Mouse (Mus musculus) c-Kit-negative CD71-positive TER-119-positive erythroid progenitor cells, embryonic 14.5 days (primary cell): Measurements from ENCODE around the gene Gm4871.
"Not testable (repeated sequence)": the region's sequence is repeated elsewhere in the genome, so short reads cannot be mapped to it uniquely, and the experiment has no call there.

Experiments used
- DNase-seq: peaks from one replicate; pipeline ENCODE4 v3.0.0-alpha.2; 2013; ENCODE audit warnings: low read depth, low spot score

The Gm4871 gene

GRCm38 (mm10) chr5:145032391-145032790 lies at the start of gene Gm4871:
Gene Gm4871, minus strand, starts transcription at chr5:145032754.
- DNase-seq: not testable (repeated sequence)

- DNase-seq: no peak
These were observed 49.5 kb upstream of the Gm4871 start for GRCm38 (mm10) chr5:145081866-145082613.

GRCm38 (mm10) chr5:145075081-145075480 lies 42.5 kb upstream of the Gm4871 start:
- DNase-seq: no peak

GRCm38 (mm10) chr5:145071342-145071741 lies 38.8 kb upstream of the Gm4871 start:
- no peak for DNase-seq

GRCm38 (mm10) chr5:145069707-145070106 lies 37.2 kb upstream of the Gm4871 start:
- peak; percentile 45 for DNase-seq

- DNase-seq: no peak
These were observed 36.3 kb upstream of the Gm4871 start for GRCm38 (mm10) chr5:145068863-145069262.

- DNase-seq: no peak
These were observed 32.3 kb upstream of the Gm4871 start for GRCm38 (mm10) chr5:145064765-145065340.

- DNase-seq: no peak
These were observed 27.0 kb upstream of the Gm4871 start for GRCm38 (mm10) chr5:145059524-145059923.

- no peak for DNase-seq
These were observed 26.2 kb upstream of the Gm4871 start for GRCm38 (mm10) chr5:145058722-145059121.

GRCm38 (mm10) chr5:145057907-145058306 lies 25.4 kb upstream of the Gm4871 start:
- DNase-seq: no peak

- DNase-seq: not testable (repeated sequence)
These were observed 21.6 kb upstream of the Gm4871 start for GRCm38 (mm10) chr5:145054187-145054586.

GRCm38 (mm10) chr5:145042690-145043089 lies 10.1 kb upstream of the Gm4871 start, which contains the start of gene 1700018F24Rik:
Gene 1700018F24Rik, plus strand, starts transcription at chr5:145042990.
- DNase-seq: not testable (repeated sequence)

GRCm38 (mm10) chr5:145041628-145042027 lies 9.1 kb upstream of the Gm4871 start:
- no peak for DNase-seq

GRCm38 (mm10) chr5:145030476-145030875 lies 2.1 kb downstream of the Gm4871 start:
- DNase-seq: not testable (repeated sequence)

GRCm38 (mm10) chr5:145020712-145021111 lies 11.8 kb downstream of the Gm4871 start:
- not testable (repeated sequence) for DNase-seq

- DNase-seq: not testable (repeated sequence)
These were observed 12.3 kb downstream of the Gm4871 start for GRCm38 (mm10) chr5:145020254-145020653.

GRCm38 (mm10) chr5:145016761-145017160 lies 15.8 kb downstream of the Gm4871 start:
- DNase-seq: not testable (repeated sequence)

GRCm38 (mm10) chr5:145014278-145014677 lies 18.3 kb downstream of the Gm4871 start:
- DNase-seq: no peak

- DNase-seq: no peak
These were observed 23.5 kb downstream of the Gm4871 start for GRCm38 (mm10) chr5:145008878-145009659.

- no peak for DNase-seq
These were observed 27.0 kb downstream of the Gm4871 start for GRCm38 (mm10) chr5:145005596-145005995.

GRCm38 (mm10) chr5:145004495-145004894 lies 28.1 kb downstream of the Gm4871 start:
- DNase-seq: no peak

- no peak for DNase-seq
These were observed 29.2 kb downstream of the Gm4871 start for GRCm38 (mm10) chr5:145003362-145003761.
